Mouse (Mus musculus) layer of hippocampus, postnatal 10 days (tissue): ENCODE data around the gene Mrpl20. TPM values are rescaled to one million over a fixed set of nuclear protein-coding genes. Genes with fewer than 3 reads are reported as not detected.

Source experiments
- DNase-seq, 2 experiments: peaks; one replicate each; pipeline ENCODE4 v3.0.0; 2021; ENCODE audit warnings: low spot score in 2 of 2
- microRNA-seq, 2 experiments: library from miRNA; unstranded; fragments of <30 nt; microRNA quantifications; one replicate each; pipeline ENCODE4 v1.2.0; 2021
- total RNA-seq, 2 experiments: library from RNA; stranded (reverse); gene quantifications; 2 replicates each; pipeline ENCODE4 v1.2.3; 2021

Mrpl20 gene
- total RNA-seq, 2 experiments from 2014 or later: 109 to 114 TPM

- no peak for DNase-seq
Observed at GRCm38 (mm10) chr4:155851951-155852411, 49.3 kb downstream of the Mrpl20 start.

GRCm38 (mm10) chr4:155853421-155853820 lies 50.7 kb downstream of the Mrpl20 start:
- no peak for DNase-seq

GRCm38 (mm10) chr4:155854991-155855390 lies 52.3 kb downstream of the Mrpl20 start:
- DNase-seq: no peak

- no peak for DNase-seq
Observed at GRCm38 (mm10) chr4:155856071-155856470, 53.4 kb downstream of the Mrpl20 start.

- DNase-seq: no peak
Observed at GRCm38 (mm10) chr4:155856881-155857280, 54.2 kb downstream of the Mrpl20 start.

- DNase-seq: peak in 1 of 2 experiments; percentile 42
Observed at GRCm38 (mm10) chr4:155859318-155859717, 56.6 kb downstream of the Mrpl20 start.

Small RNAs within 50 kb of the gene (microRNA-seq; reads per million reads assigned to microRNA genes)
- gene Gm27743: 0 reads per million in 2 experiments

Other genes with a start within 250 kb of the Mrpl20 start
- 10 to 100 TPM; 55.8 to 63.5 TPM for gene Nadk, start 240.5 kb upstream of the Mrpl20 start, total RNA-seq
- gene Slc35e2, start 201.5 kb upstream of the Mrpl20 start, total RNA-seq: 10 to 100 TPM; 37.9 to 38.6 TPM
- gene Cdk11b, start 178.0 kb upstream of the Mrpl20 start, total RNA-seq: 10 to 100 TPM; 53.5 to 59.7 TPM
- gene Gm10563, start 157.5 kb upstream of the Mrpl20 start, total RNA-seq: not detected
- 1 to 10 TPM; 2.7 to 4.1 TPM for gene Mmp23, start 149.5 kb upstream of the Mrpl20 start, total RNA-seq
- 10 to 100 TPM; 89.1 to 96.6 TPM for gene Mib2, start 133.7 kb upstream of the Mrpl20 start, total RNA-seq
- gene Fndc10, start 108.5 kb upstream of the Mrpl20 start, total RNA-seq: 10 to 100 TPM; 21.9 to 22.3 TPM
- gene Ssu72, start 98.1 kb upstream of the Mrpl20 start, total RNA-seq: 10 to 100 TPM; 77.2 to 81.7 TPM
- gene Tmem240, start 68.1 kb upstream of the Mrpl20 start, total RNA-seq: 10 to 100 TPM; 44.8 to 45.2 TPM
- gene Atad3a, start 41.8 kb upstream of the Mrpl20 start, total RNA-seq: 10 to 100 TPM; 68.7 to 71.4 TPM
- gene Vwa1, start 28.2 kb upstream of the Mrpl20 start, total RNA-seq: 10 to 100 TPM; 16.3 to 18.2 TPM
- gene Tmem88b, start 17.0 kb upstream of the Mrpl20 start, total RNA-seq: 1 to 10 TPM; 3.5 to 4.5 TPM
- gene Ankrd65, start 12.4 kb upstream of the Mrpl20 start, total RNA-seq: not detected
- gene Ccnl2, start 9.6 kb downstream of the Mrpl20 start, total RNA-seq: 10 to 100 TPM; 75.5 to 83.2 TPM
- 10 to 100 TPM; 66.7 to 77.0 TPM for gene Aurkaip1, start 28.4 kb downstream of the Mrpl20 start, total RNA-seq
- gene Mxra8, start 36.8 kb downstream of the Mrpl20 start, total RNA-seq: 10 to 100 TPM; 14.1 to 16.0 TPM
- gene Dvl1, start 44.5 kb downstream of the Mrpl20 start, total RNA-seq: 10 to 100 TPM; 69.5 to 82.8 TPM
- under 1 TPM; 0.27 to 0.30 TPM for gene Tas1r3, start 60.5 kb downstream of the Mrpl20 start, total RNA-seq
- 10 to 100 TPM; 28.1 to 32.2 TPM for gene Cptp, start 66.6 kb downstream of the Mrpl20 start, total RNA-seq
- 10 to 100 TPM; 35.9 to 41.0 TPM for gene Ints11, start 66.7 kb downstream of the Mrpl20 start, total RNA-seq
- 10 to 100 TPM; 68.1 to 77.0 TPM for gene Pusl1, start 88.9 kb downstream of the Mrpl20 start, total RNA-seq
- 100 to 1,000 TPM; 145 to 162 TPM for gene Acap3, start 88.9 kb downstream of the Mrpl20 start, total RNA-seq
- gene Ube2j2, start 141.0 kb downstream of the Mrpl20 start, total RNA-seq: 10 to 100 TPM; 93.3 to 97.5 TPM
- 10 to 100 TPM; 25.9 to 29.7 TPM for gene C1qtnf12, start 159.4 kb downstream of the Mrpl20 start, total RNA-seq
- gene B3galt6, start 189.8 kb downstream of the Mrpl20 start, total RNA-seq: 10 to 100 TPM; 10.6 to 11.6 TPM
- 100 to 1,000 TPM; 128 to 136 TPM for gene Sdf4, start 190.0 kb downstream of the Mrpl20 start, total RNA-seq
- gene Tnfrsf4, start 211.0 kb downstream of the Mrpl20 start, total RNA-seq: 1 to 10 TPM; 1.2 to 2.2 TPM
- gene Tnfrsf18, start 223.3 kb downstream of the Mrpl20 start, total RNA-seq: not detected